Mouse (Mus musculus): Measurements from ENCODE around the gene Mrps30.
"Not testable (repeated sequence)": the region's sequence is repeated elsewhere in the genome, so short reads cannot be mapped to it uniquely, and the experiment has no call there.

The Mrps30 gene

GRCm38 (mm10) chr13:118386511-118387447, at the start of gene Mrps30, which contains the start of gene B430218F22Rik:
Gene Mrps30, minus strand, starts transcription at chr13:118387252.
Gene B430218F22Rik, plus strand, starts transcription at chr13:118386630.
- peak; percentile 97 for DNase-seq (ENCODE audit: low read depth, low spot score)

GRCm38 (mm10) chr13:118420847-118421246, 33.8 kb upstream of the Mrps30 start:
- no peak for DNase-seq (ENCODE audit: low read depth, low spot score)

- DNase-seq (ENCODE audit: low read depth, low spot score) = no peak
These were observed 33.4 kb upstream of the Mrps30 start for GRCm38 (mm10) chr13:118420408-118420807.

- no peak for DNase-seq (ENCODE audit: low read depth, low spot score)
These were observed 31.1 kb upstream of the Mrps30 start for GRCm38 (mm10) chr13:118418163-118418562.

DNA sequence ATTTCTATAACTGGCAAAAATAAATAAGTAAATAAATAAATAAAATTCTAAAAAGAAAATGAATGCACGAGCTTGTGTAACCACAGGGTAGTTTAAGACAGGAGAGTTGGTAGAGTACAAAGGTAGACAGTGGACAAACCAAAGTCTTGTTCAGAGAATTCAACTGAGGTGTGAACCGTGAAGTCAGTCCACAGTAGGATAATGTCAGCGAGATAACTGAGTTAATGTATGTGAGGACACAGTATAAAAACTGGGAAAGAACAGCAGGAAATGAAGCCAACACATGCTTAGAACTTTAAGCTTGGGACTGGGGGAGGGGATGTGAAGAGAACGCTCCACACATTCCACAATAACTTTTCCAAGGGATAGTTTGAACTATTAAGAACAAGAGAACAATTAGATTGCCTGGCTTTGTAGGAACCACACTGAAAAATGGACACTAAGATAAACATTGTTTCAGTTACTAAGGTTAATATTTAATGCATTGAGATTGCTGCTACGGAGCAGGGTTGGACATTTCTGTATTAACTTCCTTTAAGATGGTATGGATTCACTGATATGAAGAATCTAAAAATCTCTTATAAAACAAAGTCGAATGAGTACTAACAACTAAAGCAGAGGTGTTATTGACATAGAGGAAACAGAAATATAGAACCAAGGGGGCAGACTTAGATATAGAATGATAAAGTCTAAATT, 24.4 kb upstream of the Mrps30 start:
- no peak for DNase-seq (ENCODE audit: low read depth, low spot score)

DNA sequence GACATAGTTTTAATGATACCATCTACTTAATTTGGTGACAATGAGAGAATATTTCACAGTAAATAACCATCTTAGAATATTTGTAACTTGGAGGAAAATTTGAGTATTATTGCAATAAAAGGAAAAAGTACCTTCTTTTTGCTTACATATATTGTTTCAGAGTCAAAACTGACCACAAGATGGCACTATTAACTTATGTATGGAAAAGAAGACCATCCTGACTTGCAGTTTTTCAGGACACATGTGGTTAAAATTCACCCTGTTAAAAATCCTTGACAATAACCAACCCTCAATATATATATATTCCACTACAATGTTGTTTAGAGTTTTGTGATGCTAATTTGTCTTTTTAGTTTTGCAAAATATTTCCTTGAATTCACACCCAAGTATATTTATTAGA, 16.5 kb upstream of the Mrps30 start:
- DNase-seq (ENCODE audit: low read depth, low spot score) = peak; percentile 59

GRCm38 (mm10) chr13:118400340-118400739, 13.3 kb upstream of the Mrps30 start:
- no peak for DNase-seq (ENCODE audit: low read depth, low spot score)

DNA sequence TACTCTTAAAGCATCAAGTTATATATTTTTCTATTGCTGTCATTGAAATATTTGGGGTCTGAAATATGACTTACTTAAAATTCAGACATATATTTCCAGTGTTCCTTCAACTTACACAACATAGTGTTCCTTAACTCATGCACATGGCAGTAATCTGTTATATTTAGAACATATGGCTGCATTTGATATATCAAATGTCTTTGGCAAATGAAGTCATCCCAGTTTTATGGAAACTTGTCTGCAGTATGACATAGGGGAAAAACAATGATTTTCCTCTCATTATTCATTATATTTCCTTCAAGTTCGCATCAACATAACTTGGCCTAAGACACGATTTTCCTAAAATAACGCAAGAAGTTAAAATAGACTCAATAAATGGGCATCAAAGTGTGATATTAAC, 8.8 kb upstream of the Mrps30 start:
- DNase-seq (ENCODE audit: low read depth, low spot score) = no peak

- not testable (repeated sequence) for DNase-seq (ENCODE audit: low read depth, low spot score)
These were observed 373 bp upstream of the Mrps30 start for GRCm38 (mm10) chr13:118387448-118387801.

DNA sequence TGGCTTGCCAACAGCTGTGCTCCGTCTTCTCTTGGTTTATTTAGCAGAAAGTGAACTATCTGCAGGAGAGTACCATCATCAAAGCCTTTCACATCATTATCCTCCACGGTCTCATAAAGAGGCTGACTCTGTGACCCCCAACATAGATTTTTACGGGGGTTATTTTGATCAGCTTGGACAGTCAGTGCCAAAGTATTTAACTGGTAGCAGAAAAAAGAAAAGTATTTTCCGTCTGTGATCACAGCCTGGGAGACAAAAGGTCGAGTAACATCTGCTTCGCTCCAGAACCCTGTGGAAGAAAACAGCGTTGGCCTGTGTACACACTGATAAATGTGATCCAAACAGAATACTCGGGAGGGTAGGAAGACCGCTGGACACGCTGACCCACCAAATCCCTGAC, 6.7 kb downstream of the Mrps30 start:
- DNase-seq (ENCODE audit: low read depth, low spot score) = no peak

DNA sequence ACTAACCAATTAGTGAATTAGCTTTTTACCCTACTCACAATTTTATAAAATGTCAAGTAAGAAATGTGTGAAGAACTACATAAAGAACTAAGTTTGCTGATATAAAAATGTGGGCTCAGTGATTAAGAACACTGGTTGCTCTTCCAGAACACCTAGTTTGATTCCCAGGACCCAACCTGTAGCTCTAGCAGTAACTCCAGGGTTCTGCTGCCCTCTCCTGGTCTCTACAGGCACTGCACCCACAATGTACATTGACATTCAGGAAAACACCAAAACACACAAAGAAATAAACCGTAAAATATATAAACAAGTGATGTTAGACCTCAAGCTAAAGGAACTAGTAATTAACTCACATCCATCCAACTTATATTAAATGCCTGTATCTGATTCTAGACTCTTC, 7.9 kb downstream of the Mrps30 start:
- DNase-seq (ENCODE audit: low read depth, low spot score) = no peak

DNA sequence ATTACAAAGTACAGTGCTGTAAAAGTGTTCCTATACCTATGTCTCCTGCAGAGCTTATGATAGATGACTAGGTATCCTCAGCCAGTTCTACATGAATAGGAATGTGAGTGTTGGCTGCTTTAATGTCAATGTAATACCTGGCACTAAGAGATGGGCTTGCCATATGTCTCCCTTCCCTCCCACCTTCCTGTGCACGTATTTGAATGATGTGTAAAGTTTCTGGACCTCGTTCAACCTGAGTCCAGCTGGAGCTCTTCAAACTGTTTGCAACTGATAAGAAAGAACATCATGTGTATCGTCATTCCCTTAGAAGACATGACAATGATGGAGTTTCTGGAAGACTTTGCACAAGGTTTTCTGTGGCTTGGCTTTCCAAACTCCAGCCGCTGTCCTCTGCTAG, 14.2 kb downstream of the Mrps30 start:
- DNase-seq (ENCODE audit: low read depth, low spot score) = peak; percentile 41

- no peak for DNase-seq (ENCODE audit: low read depth, low spot score)
These were observed 21.3 kb downstream of the Mrps30 start for GRCm38 (mm10) chr13:118365774-118366173.

DNA sequence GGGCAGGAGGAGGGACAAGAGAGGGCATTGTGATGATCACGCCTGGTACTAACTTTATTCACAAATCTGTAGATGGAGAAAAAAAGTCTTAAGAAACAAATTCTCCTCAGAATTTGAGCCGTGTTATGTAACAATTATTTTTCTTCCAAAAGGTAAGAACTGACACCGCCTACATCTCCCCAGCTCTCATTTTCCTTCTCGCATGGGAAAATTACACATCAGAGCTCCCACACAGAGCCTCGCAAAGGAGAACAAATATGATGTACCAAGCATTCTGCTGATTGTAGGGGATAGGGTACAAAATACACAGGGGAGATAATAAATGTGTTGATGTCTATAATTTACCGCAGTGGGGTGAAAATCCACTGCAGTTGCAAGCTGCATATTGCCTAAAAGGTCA, 23.7 kb downstream of the Mrps30 start:
- peak; percentile 85 for DNase-seq (ENCODE audit: low read depth, low spot score)

GRCm38 (mm10) chr13:118350870-118351269, 36.2 kb downstream of the Mrps30 start:
- DNase-seq (ENCODE audit: low read depth, low spot score) = no peak

DNA sequence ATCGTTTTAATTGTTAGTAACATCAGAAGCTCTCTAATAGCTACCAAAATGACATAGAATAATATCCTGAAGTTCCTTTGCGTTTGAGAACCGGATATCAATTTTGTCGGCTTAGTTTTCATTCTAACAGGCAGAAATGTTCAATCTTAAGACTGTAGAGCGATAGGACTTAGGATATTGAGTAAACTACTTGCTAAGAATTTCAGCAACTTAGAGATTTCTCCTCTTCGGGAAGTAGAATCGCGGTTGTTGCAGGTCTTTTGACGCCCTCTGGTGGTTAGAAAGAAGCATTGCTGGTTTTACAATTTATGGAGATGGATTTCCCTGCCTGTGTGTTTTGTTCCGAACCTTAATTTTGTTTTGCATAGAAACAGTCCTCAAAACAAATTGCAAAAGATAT, 36.8 kb downstream of the Mrps30 start:
- DNase-seq (ENCODE audit: low read depth, low spot score) = no peak
